Mouse (Mus musculus): ENCODE measurements around the gene Selenoo.

DNA sequence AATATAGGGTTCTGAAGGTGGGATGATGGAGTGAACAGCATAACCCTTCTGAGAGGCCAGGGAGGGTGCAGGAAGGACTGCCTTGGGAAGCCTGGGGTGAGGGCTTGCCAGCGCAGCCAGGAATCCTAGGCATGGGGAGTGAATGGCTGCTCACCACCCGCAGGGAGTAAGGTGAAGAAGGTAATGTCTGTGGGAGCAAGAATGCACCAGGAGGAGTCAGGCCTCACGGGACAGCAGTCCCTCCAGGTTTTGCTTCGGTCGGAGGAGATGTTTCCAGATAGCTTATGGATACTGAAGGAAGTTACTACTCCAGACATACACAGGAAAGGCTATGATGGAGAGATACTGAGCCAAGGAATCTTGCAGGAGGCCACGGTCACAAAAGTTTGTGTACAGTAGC, 30.1 kb upstream of the Selenoo start:
- TF ChIP-seq CTCF (IDR thresholded peaks at IDR 0.05; ENCODE audit: low read depth) (no peak), EP300 (IDR thresholded peaks at IDR 0.05; ENCODE audit: low read depth) (no peak)
